Mouse (Mus musculus) heart, postnatal 25 days (tissue): Measurements from ENCODE around the gene Gm27021. TPM values are rescaled to one million over a fixed set of nuclear protein-coding genes. Genes with fewer than 3 reads are reported as not detected.
A peak's percentile ranks its signal among the peaks of the same experiment; 100 is the strongest.

ENCODE experiments used
- DNase-seq: peaks from one replicate; pipeline ENCODE4 v3.0.0; 2022; ENCODE audit warnings: low spot score
- intact Hi-C: fragments of 180-260 bp; cut with DNase I; formaldehyde crosslinking; loops from one replicate; pipeline ENCODE4 v1.15.1; 2025
- total RNA-seq, 2 experiments: library from RNA; stranded (reverse); gene quantifications; 2 replicates each; pipeline ENCODE4 v1.2.3; 2021

Gene Gm27021
- total RNA-seq, 2 experiments from 2014 or later: not detected

DNA sequence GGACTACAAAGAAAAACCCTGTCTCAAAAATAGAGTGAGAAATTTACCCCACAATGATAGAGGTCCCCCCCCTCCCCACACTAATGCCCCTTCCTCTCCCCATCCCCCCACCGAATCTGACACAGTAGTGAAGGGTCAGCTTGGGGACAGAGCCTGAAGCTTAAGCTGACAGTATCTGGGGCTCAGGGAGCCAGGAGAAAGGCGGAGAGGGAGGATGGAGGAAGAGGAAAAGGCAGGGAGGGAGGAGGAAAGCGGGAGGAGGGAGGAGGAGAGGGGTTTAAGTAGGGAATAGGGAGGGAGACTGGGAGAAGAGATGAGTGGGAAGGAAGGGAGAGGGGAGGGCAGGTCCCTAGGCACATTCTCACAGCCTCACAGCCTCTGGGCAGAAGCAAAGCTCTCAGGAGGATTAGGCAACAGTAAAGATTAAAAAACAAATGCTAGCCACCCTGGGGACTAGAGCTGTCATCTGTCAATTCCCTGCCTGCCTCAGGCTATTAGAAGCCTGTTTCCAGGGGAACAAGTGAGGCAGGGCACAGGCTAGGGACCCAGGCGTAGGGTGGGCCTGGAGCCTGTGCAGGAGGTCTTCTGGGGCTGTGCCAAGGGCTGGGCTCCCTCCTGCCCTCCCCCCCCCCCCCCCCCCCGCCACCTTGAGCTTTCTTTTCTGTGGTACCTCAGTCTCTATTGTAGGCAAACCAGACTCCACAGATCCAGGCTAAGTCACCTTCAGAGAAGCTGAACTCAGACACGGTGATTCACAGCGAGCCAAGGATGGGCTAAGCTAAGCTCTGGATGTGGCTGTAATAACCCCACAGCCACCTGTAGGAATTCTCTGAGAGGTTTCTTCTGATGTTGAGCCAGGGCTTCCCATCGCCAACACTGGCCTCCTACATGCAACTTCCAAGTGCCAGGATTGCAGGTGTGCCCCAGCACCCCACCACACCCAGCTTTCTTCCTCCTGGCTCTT, 50.9 kb downstream of the Gm27021 start:
- intact Hi-C loops: no loop called here
- no peak for DNase-seq

DNA sequence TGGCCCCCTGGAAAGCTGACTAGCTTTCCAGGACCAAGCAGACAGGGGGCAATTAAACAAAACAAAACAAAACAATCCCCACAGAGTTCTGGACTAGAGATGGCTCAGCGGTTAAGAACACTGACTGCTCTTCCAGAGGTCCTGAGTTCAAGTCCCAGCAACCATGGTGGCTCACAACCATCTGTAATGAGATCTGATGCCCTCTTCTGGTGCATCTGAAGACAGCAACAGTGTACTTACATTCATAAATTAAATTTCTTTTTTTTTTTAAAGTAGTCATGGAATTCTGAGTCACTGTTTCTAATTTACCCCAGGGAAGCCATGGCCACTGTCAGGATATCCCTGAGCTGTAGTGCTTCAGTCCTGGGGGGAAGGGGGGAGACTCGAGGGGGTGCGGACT, 53.4 kb downstream of the Gm27021 start:
- DNase-seq: no peak
- intact Hi-C loops: no loop called here

DNA sequence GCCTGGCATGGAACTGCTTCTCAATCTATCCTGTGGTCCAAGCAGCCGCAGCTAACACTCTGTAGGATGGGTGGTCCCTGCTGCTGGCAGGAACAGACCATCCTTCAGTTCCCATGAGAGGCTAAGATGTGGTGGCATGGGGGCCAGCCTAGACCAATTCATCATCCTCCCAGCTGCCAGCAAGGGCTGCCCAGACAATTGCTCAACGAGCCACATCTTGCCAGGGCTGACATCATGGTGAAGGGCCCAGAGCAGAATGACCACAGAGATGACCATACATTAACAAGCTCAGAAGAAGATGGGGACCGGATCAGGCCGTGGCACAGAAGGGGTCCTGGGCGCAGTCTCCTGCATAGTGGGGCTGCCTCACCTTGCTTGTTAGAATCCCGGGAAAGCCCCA, 57.1 kb downstream of the Gm27021 start:
- DNase-seq: no peak
- intact Hi-C loops: no loop called here

DNA sequence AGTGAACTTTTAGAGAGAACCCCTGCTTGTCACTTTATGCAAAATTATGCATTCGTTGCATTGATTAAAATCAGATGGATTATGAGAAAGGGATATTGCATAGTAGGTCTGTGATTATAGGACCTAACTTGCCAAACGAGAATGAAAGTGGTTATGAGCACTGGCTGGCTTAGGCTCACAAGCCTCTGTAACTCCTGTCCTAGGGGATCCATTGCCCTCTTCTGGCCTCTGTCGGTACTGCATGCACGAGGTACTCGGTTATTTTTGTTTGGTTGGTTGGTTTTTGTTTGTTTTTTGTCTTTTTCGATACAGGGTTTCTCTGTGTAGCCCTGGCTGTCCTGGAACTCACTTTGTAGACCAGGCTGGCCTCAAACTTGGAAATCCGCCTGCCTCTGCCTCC, 60.0 kb downstream of the Gm27021 start:
- intact Hi-C loops: no loop called here

DNA sequence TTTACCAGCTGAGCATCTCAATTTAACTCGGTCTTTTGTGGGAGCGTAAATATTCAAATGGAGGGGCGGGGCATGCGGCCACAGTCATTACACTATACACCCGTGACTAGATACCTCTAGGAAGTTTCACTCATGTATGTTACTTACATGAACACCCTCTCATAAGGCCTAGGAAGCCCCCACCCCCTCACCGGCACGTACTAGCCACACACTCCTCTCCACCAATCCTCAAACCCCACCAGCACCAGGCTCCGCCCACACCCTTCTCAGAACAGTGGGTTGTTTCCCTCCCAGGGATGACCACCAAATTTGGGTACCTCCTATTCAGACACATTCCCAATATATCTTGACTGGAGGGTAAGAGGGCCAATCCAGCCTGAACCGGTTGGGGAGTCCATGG, 60.4 kb downstream of the Gm27021 start:
- intact Hi-C loops: no loop called here
- DNase-seq: no peak

More for the DNA sequence above, 60.0 kb downstream of the Gm27021 start:
- DNase-seq: no peak

DNA sequence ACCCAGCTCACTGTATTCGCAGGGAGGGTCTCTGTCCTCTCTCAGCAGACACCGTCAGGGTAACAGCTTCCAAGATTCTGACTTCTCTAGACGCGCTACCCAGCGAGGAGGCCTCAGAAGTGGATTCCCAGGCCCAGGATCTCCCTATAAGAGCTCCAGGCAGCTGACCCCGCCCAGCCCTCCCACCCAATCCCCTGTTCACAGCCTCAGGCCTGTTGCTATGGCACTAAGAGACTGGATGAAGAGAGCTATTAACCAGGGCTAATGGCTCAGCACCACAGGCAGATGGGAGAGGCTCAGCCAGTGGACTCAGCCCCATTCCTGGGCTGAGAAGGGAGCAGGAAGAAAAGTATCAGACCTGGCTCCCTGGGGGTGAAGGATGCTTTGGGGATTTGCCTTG, 65.2 kb downstream of the Gm27021 start:
- no peak for DNase-seq
- intact Hi-C loops: no loop called here

DNA sequence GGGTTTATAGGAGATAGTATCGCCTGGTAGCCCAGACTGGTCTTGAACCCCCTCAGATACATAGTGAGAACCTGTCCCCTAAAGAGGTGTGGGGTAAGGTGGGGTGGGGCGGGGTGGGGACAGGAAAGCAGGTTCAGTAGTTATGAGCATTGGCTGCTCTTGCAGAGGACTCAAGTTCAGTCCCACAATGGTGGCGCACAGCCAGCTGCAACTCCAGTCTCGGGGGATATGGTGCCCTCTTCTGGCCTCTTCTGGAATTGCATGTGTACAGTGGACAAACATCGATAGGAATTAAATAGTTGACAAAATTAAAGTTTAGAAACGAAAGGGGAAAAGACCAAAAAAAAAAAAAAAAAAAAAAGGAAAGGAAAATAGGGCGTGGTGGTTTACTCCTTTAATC, 68.4 kb downstream of the Gm27021 start:
- DNase-seq: peak; percentile 61
- intact Hi-C loops: loop anchor here (5.0 kb wide), 1 partner anchor 422 kb away; the partner anchor contains the start of gene Fam92b

DNA sequence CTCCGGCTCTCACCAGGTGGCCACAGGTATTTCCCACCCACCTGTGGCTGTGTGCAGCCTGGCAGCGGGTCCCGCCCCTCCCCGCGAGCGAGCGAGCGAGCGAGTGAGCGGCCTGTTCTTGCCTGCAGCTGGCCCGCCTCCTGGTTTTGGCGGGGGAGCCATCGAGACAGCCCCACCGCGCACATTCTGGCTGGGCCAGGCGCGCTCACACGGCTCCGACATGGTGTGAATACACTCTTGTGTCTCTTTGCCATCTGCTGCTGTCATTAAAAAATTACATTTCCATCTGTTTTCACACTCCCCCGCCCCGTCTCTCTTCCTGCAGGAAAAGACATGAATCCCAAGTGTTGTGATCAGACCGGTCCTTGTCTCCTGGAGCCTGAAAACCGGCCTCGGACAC, 69.3 kb downstream of the Gm27021 start:
- intact Hi-C loops: loop anchor here (5.0 kb wide), 1 partner anchor 421 kb away; the partner anchor contains the start of gene Fam92b
- no peak for DNase-seq

DNA sequence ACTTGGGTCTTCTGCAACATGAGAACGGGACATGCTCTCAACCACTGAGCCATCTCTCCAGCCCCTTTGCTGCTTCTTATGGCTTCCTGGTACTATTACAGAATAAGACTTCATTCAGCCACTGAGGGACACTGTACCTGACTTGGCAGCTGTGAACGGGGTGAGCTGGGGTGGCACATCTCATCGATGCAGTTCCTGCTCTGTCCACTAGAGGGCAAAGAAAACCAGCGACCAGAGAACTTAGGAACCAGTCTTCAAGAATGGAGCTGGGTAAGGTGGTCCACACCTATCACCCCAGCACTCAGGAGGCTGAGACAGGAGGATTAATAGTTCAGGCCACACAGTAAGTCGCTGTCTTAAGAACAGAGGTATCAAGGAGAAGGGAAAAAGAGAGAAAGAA, 71.9 kb downstream of the Gm27021 start:
- intact Hi-C loops: loop anchor here (5.0 kb wide), 1 partner anchor 419 kb away; the partner anchor contains the start of gene Fam92b
- DNase-seq: no peak

DNA sequence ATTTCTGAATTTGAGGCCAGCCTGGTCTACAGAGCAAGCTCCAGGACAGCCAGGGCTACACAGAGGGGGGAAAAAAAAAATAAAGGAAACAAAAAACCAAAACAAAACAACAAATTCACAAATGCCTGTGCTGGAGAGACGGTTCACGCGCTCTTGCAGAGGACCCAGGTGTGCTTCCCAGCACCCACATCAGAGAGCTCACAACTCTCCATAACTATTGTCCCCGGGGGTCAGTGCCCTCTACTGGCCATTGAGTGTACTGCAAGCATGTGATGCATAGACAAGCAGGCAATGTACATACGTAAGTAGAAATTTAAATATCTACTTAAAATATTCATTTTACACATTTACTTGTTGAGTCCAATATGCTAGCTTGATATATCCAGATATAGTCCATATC, 73.3 kb downstream of the Gm27021 start:
- intact Hi-C loops: no loop called here
- no peak for DNase-seq

DNA sequence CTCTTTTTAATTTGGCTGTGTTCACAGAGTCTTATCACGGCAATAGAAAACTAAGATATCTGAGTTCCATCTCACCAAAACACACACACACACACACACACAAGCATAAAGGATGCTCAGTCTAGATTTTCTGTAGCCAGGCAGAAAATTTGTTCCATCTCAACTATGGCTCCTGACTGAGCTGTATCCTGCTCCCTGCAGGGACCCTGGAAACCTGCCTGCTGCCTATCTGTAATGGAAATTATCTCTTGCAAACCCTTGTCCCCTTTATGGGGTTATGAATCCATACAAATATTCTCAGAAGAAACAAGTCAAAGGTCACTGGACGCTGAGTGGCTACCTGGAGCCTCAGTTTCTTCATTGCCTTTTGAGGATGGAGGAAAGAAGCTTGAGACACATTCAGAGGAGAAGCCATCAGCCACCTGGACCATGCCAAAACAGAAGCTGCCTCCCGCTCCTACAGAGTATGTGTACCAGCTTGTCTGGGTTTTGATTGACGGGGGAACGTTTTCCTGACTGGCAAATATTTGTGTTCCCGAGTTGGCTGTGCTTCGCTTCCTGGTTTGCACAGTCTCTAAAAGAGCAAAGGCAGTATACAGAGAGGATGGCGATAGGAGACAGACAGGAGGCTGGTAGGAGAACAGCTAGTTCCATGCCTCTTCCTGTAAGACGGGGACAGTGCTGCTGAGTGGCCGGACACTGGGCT, 76.1 kb downstream of the Gm27021 start:
- DNase-seq: no peak
- intact Hi-C loops: no loop called here

DNA sequence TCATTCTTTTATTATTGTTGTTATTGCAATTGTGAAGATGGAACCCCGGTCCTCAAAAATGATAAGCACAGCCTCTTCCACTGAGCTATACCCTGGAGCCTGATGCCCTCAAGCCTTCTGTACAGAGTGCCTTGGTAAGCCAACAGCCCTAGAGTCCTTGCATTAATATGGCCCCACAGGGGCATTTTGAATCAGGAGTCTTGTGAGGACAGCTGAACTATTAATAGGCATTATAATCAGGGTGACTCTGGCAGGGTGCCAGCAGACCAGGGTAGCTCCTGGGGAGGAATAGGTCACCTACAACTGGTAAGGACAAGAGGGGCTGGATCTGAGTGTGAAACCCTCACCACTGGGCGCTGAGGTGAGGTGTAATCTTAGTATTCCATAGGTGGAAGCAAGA, 78.0 kb downstream of the Gm27021 start:
- intact Hi-C loops: no loop called here

DNA sequence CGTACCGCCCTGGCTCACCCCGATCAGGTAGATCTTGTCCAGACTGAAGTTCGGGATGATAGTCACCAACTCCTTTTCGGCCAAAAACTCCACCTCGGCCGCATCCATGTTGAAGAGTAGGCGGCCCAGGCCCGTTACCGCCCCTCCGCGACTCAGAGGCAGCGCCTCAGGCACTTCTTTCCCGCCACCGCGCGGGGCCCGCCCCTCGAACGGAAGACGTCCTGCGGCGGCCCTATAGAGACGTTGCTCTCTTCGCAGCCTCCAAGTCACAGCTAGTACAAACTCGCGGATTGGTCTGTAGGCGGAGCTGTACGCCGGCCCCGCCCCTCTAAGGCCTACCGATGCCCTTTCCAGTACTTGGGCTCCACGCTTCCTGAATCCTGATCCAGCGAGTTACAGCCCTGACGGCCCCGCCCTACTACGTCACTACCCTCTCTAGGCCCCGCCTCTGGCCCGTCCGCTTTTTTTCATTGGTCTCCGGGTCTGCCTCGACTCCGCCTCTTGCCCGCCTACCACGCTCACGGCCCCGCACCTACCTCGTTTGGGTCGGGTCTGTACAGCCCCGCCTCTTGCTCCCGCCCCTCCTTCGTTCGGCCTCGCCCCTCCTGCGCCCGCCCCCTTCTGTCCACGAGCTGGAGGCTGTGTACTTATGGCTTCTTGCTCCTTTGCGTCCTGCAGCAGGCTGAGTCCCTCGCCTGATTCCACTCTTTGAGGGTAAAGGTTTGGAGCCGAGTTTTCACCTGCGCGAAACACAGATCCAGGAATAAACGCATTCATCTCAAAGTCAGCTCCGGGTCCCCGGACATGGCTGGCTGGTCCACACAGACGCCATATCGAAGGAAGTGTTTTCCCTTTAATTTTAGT, 78.7 kb downstream of the Gm27021 start, which contains the start of gene Gins2:
TSS of gene Gins2 (minus strand) at position 397 of the 864 bp plus-strand sequence.
- intact Hi-C loops: no loop called here
- peak; percentile 100 for DNase-seq

More for the DNA sequence above, 78.0 kb downstream of the Gm27021 start:
- no peak for DNase-seq

DNA sequence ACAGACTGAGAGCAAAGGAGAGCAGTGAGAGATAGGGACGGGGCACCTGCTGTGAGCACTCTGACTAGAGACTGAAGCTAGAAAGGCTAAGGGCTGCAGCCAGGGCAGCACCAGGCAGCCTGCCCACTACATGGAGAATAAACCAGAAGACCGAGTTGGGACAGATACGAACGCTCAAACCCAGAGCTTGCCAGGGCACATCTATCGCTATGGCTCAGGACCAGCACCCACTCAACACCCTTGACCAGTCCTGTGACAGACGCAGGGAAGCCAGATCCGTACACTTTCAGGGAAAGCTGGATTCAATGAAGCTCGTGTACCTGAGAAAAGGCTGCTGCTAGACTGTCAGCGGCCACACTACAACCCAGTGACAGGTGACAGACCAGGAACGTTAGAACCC, 82.4 kb downstream of the Gm27021 start:
- intact Hi-C loops: no loop called here
- DNase-seq: no peak

DNA sequence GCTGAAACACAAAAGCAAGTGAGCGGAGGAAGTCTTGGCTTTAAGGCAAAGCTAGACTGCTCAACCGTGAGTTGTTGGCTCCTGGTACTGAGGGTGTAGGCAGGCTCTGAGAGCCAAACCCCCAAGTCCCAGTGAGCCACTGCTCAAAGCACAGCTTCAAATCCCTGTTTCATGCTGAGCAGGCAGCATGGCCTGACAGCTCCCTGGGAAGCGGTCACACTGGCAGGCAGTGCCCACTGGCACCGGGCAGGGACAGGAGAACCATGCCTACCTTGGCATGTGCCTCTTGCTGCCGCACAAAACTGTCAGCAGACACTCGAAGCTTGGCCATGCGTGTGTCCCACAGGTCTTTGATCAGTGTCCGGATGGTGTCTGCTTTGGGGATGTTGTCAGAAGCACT, 86.1 kb downstream of the Gm27021 start:
- intact Hi-C loops: no loop called here
- DNase-seq: no peak

DNA sequence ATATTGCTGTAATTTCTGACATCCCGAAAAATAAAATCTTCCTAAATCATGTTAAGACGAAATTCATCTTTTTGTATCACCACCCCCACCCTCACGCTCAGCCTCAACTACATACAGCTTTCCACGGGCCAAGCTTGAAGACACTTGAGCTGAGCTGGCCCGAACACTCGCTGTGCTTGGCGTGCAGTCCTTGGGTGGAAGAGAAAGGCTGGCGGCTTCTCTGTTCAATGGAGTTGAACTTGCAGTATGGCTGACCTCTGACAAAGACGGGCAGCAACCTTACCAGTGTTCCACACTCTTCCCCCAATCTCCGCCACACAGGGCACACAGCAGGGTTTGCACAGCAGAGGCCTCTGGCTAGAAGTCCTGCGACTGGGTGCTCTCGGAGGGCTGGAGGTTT, 86.5 kb downstream of the Gm27021 start:
- no peak for DNase-seq
- intact Hi-C loops: no loop called here

DNA sequence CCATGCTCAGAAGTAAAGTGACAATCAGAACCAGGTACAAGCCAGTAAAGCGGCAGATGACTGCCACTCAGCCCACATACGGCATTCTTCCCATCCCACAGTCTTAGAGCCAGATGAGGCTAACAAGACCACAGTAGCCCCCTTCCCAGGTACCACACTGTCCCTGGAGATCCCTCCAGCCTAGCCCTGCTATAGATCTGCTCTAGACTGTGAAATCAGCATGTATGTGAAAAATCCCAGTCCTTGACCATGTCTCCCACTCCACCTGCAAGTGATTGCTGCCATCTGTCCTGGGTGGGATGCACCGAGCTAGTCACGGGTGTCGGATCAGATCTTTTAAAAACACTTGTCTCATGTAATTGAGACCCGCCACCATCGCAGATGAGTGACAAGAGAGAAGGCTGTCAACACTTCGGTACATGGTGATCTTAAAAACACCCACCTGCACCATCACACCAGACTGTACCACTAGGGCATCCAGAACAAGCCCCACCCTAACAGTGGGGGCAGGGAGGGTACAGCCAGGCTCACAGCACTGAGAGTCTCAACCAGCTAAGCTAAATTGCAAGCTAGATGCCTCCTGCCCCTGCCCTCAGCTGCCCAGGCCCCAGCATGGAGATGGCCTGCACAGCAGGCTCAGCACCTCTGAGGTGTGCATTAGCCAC, 87.4 kb downstream of the Gm27021 start:
- DNase-seq: no peak
- intact Hi-C loops: no loop called here

DNA sequence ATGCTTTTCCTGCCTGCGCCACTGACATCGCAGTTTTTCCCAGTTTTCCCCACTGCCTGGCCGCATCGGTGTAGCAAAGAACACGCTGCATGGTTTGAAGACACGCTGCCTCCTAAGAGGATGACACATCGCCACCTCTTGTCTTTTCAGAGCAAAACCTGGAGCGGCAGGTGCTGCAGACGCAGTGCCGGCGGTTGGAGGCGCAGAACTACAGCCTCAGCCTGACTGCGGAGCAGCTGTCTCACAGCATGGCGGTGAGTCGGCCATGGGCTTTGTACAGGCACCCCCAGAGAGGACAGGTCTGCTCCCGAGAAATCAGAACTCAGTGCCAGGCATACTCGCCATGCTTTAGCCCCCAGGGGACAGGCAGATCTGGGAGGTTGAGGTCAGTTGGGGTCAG, 90.1 kb downstream of the Gm27021 start:
- DNase-seq: no peak
- intact Hi-C loops: no loop called here

DNA sequence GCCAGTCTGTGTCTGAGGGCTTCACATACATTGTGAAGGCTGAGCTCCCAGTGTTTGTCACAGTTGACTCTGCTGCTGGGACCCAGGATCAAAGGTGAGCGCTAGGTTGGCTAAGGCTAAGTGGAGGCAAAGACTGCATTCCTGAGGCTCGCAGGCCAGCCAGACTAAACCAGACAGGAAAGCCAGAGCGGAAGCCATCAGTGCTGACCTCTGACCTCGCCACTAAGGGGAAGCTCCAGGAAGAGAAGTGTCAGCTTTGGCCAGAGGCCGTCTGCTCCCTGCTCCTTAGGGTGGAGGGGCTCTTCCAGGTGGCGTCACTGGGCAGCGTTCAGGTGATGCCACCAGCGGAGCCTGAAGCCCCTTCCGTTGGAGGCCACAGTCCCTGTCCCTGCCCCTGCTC, 92.1 kb downstream of the Gm27021 start:
- DNase-seq: no peak
- intact Hi-C loops: no loop called here
